Mouse (Mus musculus): ENCODE results near the gene 1600015I10Rik.
"Not testable (repeated sequence)": the region's sequence is repeated elsewhere in the genome, so short reads cannot be mapped to it uniquely, and the experiment has no call there.

Gene 1600015I10Rik

DNA sequence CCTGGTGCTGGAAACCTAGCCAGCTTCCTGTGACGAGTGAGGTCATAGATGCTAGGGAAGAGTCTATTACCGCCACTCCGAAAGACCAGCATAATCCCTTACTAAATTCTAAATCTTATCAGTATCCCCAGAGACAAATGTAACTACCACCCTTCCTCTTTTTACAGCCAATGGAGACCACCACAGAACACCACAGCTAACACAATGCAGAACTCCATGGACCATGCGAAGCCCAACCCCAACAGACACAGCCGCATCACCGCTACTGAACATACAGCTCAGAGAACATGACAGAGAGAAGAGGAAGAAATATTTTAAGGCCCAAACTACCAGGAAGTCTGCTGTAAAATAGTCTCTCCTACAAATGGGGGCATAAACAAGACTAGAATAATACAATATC lies 21.9 kb downstream of the 1600015I10Rik start:
- Histone ChIP-seq H3K36me3 (ENCODE audit: control insufficient read depth, insufficient read depth, low read length, poor library complexity, severe bottlenecking) (no peaks in the 10 kb centered on the region), H3K27me3 (ENCODE audit: control insufficient read depth, insufficient read depth, low read length, poor library complexity, severe bottlenecking) (no peaks in the 10 kb centered on the region)
- DNase-seq (ENCODE audit: low read depth, low spot score), result no peak

DNA sequence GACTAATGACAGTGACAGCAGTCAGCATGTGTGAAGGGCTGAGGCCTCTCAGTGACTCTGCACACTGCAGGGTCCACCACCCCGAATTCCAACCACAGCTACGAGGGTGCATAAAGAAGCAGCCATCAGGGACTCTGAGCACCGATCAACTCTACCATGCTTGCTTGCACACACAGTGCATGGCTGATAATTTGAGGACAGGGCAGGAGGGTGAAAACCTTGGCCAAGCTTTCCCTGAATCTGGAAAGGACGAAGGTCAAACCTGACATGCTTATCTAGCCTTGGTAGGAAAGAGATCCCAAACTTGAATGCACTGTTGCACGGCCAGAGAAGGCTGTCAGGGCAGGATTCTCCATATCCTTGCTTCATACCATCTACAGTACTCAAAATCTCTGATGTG lies 23.5 kb downstream of the 1600015I10Rik start:
- H3K36me3 ChIP-seq (ENCODE audit: control insufficient read depth, insufficient read depth, low read length, poor library complexity, severe bottlenecking), result no peaks in the 10 kb centered on the region
- H3K27me3 ChIP-seq (ENCODE audit: control insufficient read depth, insufficient read depth, low read length, poor library complexity, severe bottlenecking), result no peaks in the 10 kb centered on the region
- no peak for DNase-seq (ENCODE audit: low read depth, low spot score)

DNA sequence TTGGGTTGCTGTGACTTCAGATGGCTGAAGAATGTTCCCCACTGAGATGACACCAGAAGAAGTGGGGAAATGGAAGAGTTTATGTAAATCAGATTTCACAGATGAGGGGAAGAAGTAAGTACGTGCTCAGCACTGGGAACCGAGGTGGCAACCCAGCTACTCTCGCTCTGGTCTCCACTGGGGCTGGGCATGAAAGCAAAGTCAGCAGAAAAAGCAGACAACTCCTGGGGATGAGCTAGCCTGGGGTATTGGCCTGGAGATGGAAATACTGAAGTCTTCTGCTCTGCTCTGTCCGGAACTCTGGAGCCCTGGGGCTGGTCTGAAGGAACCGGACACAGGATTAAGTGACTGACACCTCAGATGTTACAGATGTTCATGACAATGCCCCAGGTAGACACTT lies 24.5 kb downstream of the 1600015I10Rik start:
- DNase-seq (ENCODE audit: low read depth, low spot score), result no peak
- Histone ChIP-seq H3K36me3 (ENCODE audit: control insufficient read depth, insufficient read depth, low read length, poor library complexity, severe bottlenecking) (no peaks in the 10 kb centered on the region), H3K27me3 (ENCODE audit: control insufficient read depth, insufficient read depth, low read length, poor library complexity, severe bottlenecking) (no peaks in the 10 kb centered on the region)

DNA sequence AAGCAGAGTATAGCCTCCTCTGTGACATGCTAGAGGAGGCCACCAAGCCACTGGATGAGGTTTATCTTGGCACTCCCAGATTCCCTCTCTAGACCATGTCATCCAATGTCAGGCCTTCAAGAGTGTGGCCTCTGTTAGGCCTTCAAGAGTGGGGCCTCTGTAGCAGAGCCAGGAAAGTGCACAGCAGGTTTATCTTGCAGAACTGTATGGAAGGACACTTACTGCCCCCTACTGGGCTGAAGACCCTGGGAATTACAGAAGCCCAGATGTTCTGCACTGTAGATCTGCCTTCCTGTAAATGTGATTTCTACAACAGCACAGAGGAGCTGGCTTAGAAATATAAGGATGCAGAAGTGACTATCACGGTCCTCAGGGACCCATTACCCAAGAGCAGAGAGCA lies 25.3 kb downstream of the 1600015I10Rik start:
- H3K27me3 ChIP-seq (ENCODE audit: control insufficient read depth, insufficient read depth, low read length, poor library complexity, severe bottlenecking), result no peaks in the 10 kb centered on the region
- peak; percentile 53 for DNase-seq (ENCODE audit: low read depth, low spot score)
- H3K36me3 ChIP-seq (ENCODE audit: control insufficient read depth, insufficient read depth, low read length, poor library complexity, severe bottlenecking), result no peaks in the 10 kb centered on the region

DNA sequence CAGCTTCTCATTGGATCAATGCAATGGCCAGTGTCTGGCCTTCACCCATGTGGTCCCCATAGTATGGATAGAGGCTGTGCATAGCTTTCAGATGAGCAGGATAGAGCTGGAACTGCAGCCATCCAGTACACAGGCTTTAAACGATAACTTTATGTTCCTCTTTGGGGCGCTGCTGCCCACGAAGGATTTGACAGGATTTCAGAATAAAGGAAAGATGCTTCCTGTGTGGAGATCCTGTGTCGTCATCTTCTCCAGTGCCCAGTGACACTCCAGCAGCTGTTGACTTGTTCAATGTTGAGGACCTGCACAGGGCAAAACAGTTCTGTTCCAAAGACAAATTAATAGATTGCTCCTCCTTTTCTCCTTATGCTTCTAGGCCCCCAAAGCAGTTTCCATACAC lies 27.1 kb downstream of the 1600015I10Rik start:
- DNase-seq (ENCODE audit: low read depth, low spot score), result no peak
- Histone ChIP-seq H3K36me3 (ENCODE audit: control insufficient read depth, insufficient read depth, low read length, poor library complexity, severe bottlenecking) (no peaks in the 10 kb centered on the region), H3K27me3 (ENCODE audit: control insufficient read depth, insufficient read depth, low read length, poor library complexity, severe bottlenecking) (no peaks in the 10 kb centered on the region)

DNA sequence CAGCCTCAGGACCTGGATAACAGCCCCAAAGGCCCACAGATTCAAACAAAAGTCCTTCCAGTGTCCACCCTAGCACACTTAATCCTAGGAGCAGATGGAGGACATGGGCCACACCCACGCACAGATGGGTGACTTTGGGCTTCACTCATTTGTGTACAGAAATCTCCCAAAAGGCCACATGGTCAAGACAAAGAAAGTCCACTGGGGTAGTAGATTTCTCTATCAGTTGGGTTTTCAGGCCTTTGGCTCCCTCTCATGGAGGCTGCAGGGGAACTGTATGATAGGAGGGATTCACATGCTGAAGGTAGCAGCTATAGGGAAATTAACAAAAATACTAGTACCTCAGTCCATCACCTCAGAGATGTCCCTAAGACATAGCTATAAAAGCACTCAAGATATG lies 28.4 kb downstream of the 1600015I10Rik start:
- no peaks in the 10 kb centered on the region for H3K27me3 ChIP-seq (ENCODE audit: control insufficient read depth, insufficient read depth, low read length, poor library complexity, severe bottlenecking)
- no peaks in the 10 kb centered on the region for H3K36me3 ChIP-seq (ENCODE audit: control insufficient read depth, insufficient read depth, low read length, poor library complexity, severe bottlenecking)
- no peak for DNase-seq (ENCODE audit: low read depth, low spot score)

DNA sequence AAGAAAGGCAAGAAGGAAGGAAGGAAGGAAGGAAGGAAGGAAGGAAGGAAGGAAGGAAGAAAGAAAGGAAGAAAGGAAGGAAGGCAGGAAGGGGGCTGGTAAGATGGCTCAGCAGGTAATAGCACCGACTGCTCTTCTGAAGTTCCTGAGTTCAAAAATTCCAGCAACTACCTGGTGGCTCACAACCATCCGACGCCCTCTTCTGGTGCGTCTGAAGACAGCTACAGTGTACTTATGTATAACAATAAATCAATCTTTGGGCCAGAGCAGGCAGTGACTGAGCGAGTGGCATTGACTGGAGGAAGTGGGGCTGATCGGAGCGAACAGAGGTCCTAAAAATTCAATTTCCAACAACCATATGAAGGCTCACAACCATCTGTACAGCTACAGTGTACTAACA lies 29.5 kb downstream of the 1600015I10Rik start:
- DNase-seq (ENCODE audit: low read depth, low spot score); H3K36me3 ChIP-seq (ENCODE audit: control insufficient read depth, insufficient read depth, low read length, poor library complexity, severe bottlenecking); H3K27me3 ChIP-seq (ENCODE audit: control insufficient read depth, insufficient read depth, low read length, poor library complexity, severe bottlenecking): not testable (repeated sequence)

DNA sequence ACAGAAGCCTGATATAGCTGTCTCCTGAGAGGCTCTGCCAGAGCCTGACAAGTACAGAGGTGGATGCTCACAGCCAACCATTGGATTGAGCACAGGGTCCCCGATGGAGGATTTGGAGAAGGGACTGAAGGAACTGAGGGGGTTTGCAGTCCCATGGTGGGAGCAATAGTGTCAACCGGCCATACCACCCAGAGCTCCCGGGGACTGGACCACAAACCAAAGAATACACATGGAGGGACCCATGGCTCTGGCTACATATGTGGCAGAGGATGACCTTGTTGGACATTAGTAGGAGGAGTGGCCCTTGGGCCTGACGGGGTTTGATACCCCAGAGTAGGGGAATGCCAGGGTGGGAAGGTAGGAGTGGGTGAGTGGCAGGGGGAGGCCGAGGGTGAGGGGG lies 37.0 kb downstream of the 1600015I10Rik start:
- not testable (repeated sequence) for H3K36me3 ChIP-seq (ENCODE audit: control insufficient read depth, insufficient read depth, low read length, poor library complexity, severe bottlenecking); H3K27me3 ChIP-seq (ENCODE audit: control insufficient read depth, insufficient read depth, low read length, poor library complexity, severe bottlenecking); DNase-seq (ENCODE audit: low read depth, low spot score)

DNA sequence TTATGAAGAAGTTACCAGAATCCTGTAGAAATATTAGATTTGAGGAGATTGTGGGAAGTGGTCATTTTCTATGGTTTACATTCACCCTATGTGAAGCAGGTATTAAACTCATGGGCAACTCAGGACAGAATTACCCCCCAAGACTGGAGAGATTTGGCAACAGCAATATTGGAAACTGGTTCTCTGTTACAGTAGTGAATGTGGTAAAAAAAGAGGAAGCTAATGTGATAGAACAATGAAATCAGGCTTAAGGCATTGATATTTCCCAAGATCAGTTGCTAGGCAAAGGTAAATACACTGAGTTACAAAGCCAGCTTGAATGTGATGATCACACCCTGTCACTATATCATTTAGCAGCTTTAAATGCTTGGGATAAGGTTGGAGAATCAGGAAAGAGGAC lies 38.2 kb downstream of the 1600015I10Rik start:
- Histone ChIP-seq H3K27me3 (ENCODE audit: control insufficient read depth, insufficient read depth, low read length, poor library complexity, severe bottlenecking) (no peaks in the 10 kb centered on the region), H3K36me3 (ENCODE audit: control insufficient read depth, insufficient read depth, low read length, poor library complexity, severe bottlenecking) (no peaks in the 10 kb centered on the region)
- no peak for DNase-seq (ENCODE audit: low read depth, low spot score)

DNA sequence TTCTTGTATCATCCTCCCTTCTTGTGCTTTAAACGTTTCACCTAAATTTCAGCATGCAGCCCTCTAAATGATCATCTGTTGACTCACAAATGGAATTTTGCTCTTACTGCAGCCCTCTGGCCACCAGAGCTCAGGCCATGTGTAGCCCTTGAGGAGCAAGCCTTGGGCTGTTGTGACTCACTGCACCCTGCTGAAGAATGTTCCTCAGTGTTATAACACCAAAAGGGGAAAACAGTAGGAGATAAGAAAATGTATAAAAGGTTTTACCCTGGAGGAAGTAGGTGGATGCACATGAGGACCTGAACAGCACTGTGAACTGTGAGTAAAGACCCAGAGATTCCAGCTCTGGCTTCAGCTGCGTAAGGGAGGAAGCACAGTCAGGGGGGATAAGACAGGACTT lies 45.0 kb downstream of the 1600015I10Rik start, which contains the start of gene Doxl2:
TSS of gene Doxl2 (plus strand) at position 301 of the 400 bp plus-strand sequence.
- no peaks in the 10 kb centered on the region for H3K36me3 ChIP-seq (ENCODE audit: control insufficient read depth, insufficient read depth, low read length, poor library complexity, severe bottlenecking)
- H3K27me3 ChIP-seq (ENCODE audit: control insufficient read depth, insufficient read depth, low read length, poor library complexity, severe bottlenecking), result no peaks in the 10 kb centered on the region
- DNase-seq (ENCODE audit: low read depth, low spot score), result no peak

DNA sequence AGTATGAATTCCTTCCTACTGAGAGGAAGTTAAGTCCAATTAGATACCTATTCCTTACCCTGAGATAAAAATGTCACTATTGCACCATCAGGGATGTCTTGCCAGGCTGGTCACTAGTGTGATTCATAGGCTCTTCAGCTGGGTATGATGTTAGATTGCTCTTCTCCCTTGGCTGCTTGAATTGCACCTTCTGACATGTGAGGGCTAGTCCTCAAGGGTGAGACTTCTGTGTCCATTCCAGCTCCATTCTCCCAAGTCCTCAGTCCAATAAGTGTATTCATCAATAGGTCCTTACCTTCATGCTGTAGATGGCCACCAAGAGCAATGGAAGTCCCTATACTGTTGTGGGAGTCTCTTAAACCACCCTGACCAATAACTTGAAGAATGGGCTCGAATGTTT lies 49.9 kb downstream of the 1600015I10Rik start:
- Histone ChIP-seq H3K27me3 (ENCODE audit: control insufficient read depth, insufficient read depth, low read length, poor library complexity, severe bottlenecking) (no peaks in the 10 kb centered on the region), H3K36me3 (ENCODE audit: control insufficient read depth, insufficient read depth, low read length, poor library complexity, severe bottlenecking) (no peaks in the 10 kb centered on the region)
- no peak for DNase-seq (ENCODE audit: low read depth, low spot score)

DNA sequence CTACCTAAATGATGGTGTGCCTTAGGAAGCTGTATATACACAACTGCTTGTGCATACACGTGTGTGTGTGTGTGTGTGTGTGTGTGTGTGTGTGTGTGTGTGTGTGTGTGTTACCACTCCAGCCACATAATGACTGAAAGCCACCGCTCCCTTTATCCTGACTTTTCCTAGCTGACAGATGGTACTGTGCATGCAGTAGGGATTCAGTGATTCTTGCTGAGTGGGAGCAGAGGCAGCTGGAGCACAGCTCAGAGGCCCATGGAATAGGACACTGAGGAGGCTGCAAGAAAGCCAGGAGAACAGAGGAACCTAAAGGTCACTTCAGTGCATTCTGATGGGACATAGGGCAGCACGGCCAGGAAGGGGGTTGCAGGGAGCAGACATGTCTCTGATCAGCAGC lies 52.6 kb downstream of the 1600015I10Rik start:
- H3K36me3 ChIP-seq (ENCODE audit: control insufficient read depth, insufficient read depth, low read length, poor library complexity, severe bottlenecking), result no peaks in the 10 kb centered on the region
- DNase-seq (ENCODE audit: low read depth, low spot score), result no peak
- H3K27me3 ChIP-seq (ENCODE audit: control insufficient read depth, insufficient read depth, low read length, poor library complexity, severe bottlenecking), result no peaks in the 10 kb centered on the region
